Mouse (Mus musculus): ENCODE measurements around the gene Gm3159.
"Not testable (repeated sequence)": the region's sequence is repeated elsewhere in the genome, so short reads cannot be mapped to it uniquely, and the experiment has no call there.

- not testable (repeated sequence) for TF ChIP-seq ZC3H11A (IDR thresholded peaks at IDR 0.05; ENCODE audit: borderline replicate concordance, low read depth, low read length); ZNF384 (IDR thresholded peaks at IDR 0.05; ENCODE audit: low read depth, low read length); HCFC1 (IDR thresholded peaks at IDR 0.05; ENCODE audit: borderline replicate concordance, insufficient read depth, low read length); CHD2 (IDR thresholded peaks at IDR 0.05; ENCODE audit: low read depth, low read length)
Observed at GRCm38 (mm10) chr14:4403840-4404239, 6.5 kb downstream of the Gm3159 start.

Measured in ES-E14 (cell line).